Mouse (Mus musculus) limb, embryonic 11.5 days (tissue): ENCODE measurements around the gene Kcnj12. TPM values are rescaled to one million over a fixed set of nuclear protein-coding genes. Genes with fewer than 3 reads are reported as not detected.

Experiments used
- ATAC-seq: fragments of 200-750 bp; cut with Nextera tagmentation; 2 replicates; pipeline ENCODE4 v1.8.0; 2017; ENCODE audit warnings: low read depth; ENCODE audit not compliant: insufficient number of reproducible peaks, low FRiP score, low TSS enrichment
- DNase-seq: peaks from one replicate; pipeline ENCODE4 v3.0.0-alpha.2; 2015; ENCODE audit warnings: low spot score
- H3K27ac ChIP-seq: fragments of 300-500 bp; sonication (generic); replicated peaks from 2 replicates; pipeline ENCODE4 v1.5.1; 2014; ENCODE audit warnings: low read depth, mild to moderate bottlenecking, low read length
- H3K27me3 ChIP-seq: fragments of 300-500 bp; sonication (generic); 2 replicates; pipeline ENCODE4 v1.6.1; 2014; ENCODE audit warnings: mild to moderate bottlenecking, low read length, mixed read lengths; ENCODE audit not compliant: control insufficient read depth, insufficient read depth
- H3K36me3 ChIP-seq: fragments of 300-500 bp; sonication (generic); 2 replicates; pipeline ENCODE4 v1.6.1; 2014; ENCODE audit warnings: mild to moderate bottlenecking, low read length, moderate library complexity, mixed read lengths; ENCODE audit not compliant: control insufficient read depth, insufficient read depth
- H3K4me1 ChIP-seq: fragments of 300-500 bp; sonication (generic); 2 replicates; pipeline ENCODE4 v1.6.1; 2014; ENCODE audit warnings: low read length, mixed read lengths; ENCODE audit not compliant: control insufficient read depth, insufficient read depth
- H3K4me2 ChIP-seq: fragments of 300-500 bp; sonication (generic); 2 replicates; pipeline ENCODE4 v1.6.1; 2014; ENCODE audit warnings: low read depth, mild to moderate bottlenecking, moderate library complexity; ENCODE audit not compliant: severe bottlenecking
- H3K4me3 ChIP-seq: fragments of 300-500 bp; sonication (generic); 2 replicates; pipeline ENCODE4 v1.5.1; 2014; ENCODE audit warnings: low read depth, low read length
- H3K9ac ChIP-seq: fragments of 300-500 bp; sonication (generic); 2 replicates; pipeline ENCODE4 v1.6.1; 2014; ENCODE audit warnings: mild to moderate bottlenecking, low read length
- H3K9me3 ChIP-seq: fragments of 300-500 bp; sonication (generic); 2 replicates; pipeline ENCODE4 v1.6.1; 2016; ENCODE audit warnings: low read length; ENCODE audit not compliant: control insufficient read depth
- WGBS: fragments of 180-500 bp; shearing (Covaris S2); extraction: QIAGEN DNeasy Blood & Tissue Kit; methylation state at CpG from one replicate; pipeline ENCODE4 v1.1.7; 2014; 5-methylcytosine and 5-hydroxymethylcytosine counted together
- polyA plus RNA-seq: library from polyadenylated mRNA; unstranded; fragments of >200 nt; fragmentation: Nextera tagmentation; extraction: Ambion mirVana; gene quantifications from 2 replicates; pipeline ENCODE4 v1.2.1, GENCODE M21; 2014

Kcnj12 gene
- polyA plus RNA-seq, 1 experiment from 2014 or later = 0.08 TPM

DNA sequence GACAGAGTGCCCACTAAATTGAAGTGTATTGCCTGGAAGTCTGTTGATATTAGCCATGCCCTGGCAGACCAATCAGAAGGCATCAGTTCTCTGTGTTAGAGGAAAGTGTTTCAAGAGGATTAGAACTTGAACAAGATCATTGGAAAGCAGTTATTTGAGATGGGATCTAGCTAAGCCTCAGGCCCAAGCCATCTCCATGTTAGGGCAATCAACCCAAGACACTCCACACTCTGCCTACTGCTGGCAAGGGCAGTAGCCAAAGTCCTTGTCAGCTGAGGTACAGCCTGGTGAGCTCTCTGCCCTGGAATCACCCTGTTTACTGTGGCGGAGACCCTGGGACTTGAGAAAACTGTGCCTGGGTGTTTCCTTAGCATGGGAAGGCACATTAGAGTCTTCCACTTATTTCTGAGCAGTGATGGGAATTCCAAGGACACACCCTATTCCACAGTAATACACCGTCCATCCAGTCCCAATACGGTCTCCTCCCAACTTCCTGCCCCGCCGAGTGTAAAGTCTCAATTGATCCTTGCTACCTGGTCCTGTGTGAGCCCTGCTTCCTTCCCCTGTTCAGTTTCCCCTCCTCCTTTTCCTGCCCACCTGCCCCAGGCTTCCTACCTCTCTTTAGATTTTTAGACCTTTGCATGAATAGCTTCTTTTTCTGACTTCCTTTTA is 52.4 kb downstream of the Kcnj12 start:
- Histone ChIP-seq H3K9ac (no peak overlapping the region), H3K4me3 (no peak overlapping the region), H3K36me3 (no peaks in the 10 kb centered on the region), H3K4me1 (peaks cover 7% of the 10 kb centered on the region; the same call in 1 of the 2 replicates), H3K4me2 (no peak overlapping the region), H3K27me3 (no peaks in the 10 kb centered on the region), H3K27ac (no peak overlapping the region), H3K9me3 (no peaks in the 10 kb centered on the region)
- ATAC-seq = no peak
- no peak for DNase-seq
- WGBS = 86% methylated on average over 5 of the region's 5 CpGs

DNA sequence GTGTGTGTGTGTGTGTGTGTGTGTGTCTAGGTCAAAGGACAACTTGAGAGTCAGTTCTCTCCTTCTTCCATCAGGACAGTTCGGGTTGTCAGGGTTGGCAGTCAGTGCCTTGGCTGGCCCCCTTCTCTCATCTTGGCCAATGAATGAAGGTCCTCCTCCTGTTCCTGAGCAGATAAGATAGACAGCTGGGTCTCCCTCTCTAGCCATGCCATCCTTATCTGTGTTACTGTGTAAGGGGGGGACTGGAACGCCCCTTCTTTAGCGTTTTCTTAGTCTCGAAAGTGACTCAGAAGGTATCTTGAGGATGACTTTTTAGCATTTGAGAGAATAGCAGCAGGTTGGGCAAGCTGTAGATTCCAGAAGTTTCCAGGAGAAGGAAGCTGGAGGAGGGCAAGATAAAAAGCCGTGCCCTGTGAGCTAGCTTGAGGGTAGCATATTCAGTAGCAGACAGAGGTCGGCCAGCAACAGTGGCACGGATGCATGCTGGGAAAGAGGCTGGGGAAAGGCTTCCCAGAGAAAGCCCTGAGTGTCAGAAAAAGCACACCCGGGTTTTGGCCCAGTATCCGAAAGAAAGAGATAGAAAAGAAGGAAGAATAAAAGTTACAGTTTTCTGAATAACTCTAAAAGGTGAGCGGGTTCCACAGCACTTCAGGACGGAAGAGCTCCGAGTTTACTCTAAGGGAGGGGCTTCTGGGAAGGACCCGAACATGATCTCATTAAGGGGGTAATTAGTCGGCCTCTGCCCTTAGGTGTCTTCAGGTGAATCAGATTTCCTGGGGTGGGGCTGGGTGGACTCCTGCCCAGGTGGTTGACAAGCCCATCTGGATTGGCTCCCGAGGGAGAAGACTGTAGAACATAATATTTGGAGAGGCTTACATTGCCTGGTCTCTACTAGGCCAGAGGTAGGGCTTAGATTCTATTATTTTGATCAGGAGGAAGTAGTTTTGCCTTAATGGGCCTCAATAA is 53.3 kb downstream of the Kcnj12 start:
- no peaks in the 10 kb centered on the region for H3K36me3 ChIP-seq
- no peak overlapping the region for H3K4me3 ChIP-seq
- no peak for ATAC-seq

DNA sequence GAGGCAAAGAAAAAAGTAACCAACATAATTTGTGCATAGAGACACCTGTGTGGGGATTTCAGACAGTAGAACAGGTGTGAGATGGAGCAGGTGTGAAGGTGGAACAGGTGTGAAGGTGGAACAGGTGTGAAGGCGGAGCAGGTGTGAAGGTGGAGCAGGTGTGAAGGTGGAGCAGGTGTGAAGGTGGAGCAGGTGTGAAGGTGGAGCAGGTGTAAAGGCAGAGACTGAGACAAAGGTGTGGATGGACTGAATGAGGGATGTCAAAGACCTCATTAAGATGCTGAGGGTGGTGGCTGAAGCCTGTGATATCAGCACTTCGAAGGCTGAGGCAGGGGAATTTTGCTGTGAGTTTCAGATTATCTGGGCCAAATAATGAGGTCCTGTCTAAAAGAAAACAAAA is 59.3 kb downstream of the Kcnj12 start:
- no peaks in the 10 kb centered on the region for H3K27me3 ChIP-seq
- 80% methylated on average over 2 of the region's 2 CpGs for WGBS
- ATAC-seq (no peak), DNase-seq (no peak)
- H3K36me3 ChIP-seq = no peaks in the 10 kb centered on the region
- H3K9me3 ChIP-seq = no peaks in the 10 kb centered on the region
- H3K4me3 ChIP-seq = no peak overlapping the region
- no peak overlapping the region for H3K4me2 ChIP-seq
- H3K27ac ChIP-seq = no peak overlapping the region
- H3K9ac ChIP-seq = no peak overlapping the region
- H3K4me1 ChIP-seq = no peaks in the 10 kb centered on the region

More for the DNA sequence above, 53.3 kb downstream of the Kcnj12 start:
- Histone ChIP-seq H3K27me3 (no peaks in the 10 kb centered on the region), H3K4me1 (peaks cover 7% of the 10 kb centered on the region; the same call in 1 of the 2 replicates), H3K9me3 (no peaks in the 10 kb centered on the region), H3K27ac (no peak overlapping the region), H3K4me2 (no peak overlapping the region), H3K9ac (no peak overlapping the region)
- DNase-seq = no peak
- WGBS = 72% methylated on average over 15 of the region's 15 CpGs

- Histone ChIP-seq H3K4me3 (no peak overlapping the region), H3K36me3 (no peaks in the 10 kb centered on the region), H3K4me1 (no peaks in the 10 kb centered on the region), H3K27ac (no peak overlapping the region), H3K27me3 (no peaks in the 10 kb centered on the region), H3K4me2 (no peak overlapping the region), H3K9me3 (no peaks in the 10 kb centered on the region), H3K9ac (no peak overlapping the region)
- DNase-seq (no peak), ATAC-seq (no peak)
- WGBS = 77% methylated on average over 7 of the region's 7 CpGs
These were observed 67.8 kb downstream of the Kcnj12 start for GRCm38 (mm10) chr11:61090195-61090594.

DNA sequence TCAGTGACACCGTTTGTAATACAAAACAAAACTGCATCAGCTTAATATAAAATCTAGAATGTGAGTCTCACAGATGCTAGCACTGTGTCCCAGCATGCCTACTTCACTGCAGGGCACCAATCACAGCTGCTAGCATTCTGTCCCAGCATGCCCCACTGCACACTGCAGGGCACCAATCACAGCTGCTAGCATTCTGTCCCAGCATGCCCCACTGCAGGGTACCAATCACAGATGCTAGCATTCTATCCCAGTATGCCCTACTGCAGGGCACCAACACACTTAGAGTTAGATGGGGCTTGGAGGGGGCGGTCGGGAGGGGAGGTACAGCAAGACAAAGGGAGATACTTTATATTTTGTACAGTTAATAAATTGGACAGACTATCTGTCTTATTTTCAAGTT is 68.8 kb downstream of the Kcnj12 start:
- DNase-seq = no peak
- Histone ChIP-seq H3K9me3 (no peaks in the 10 kb centered on the region), H3K4me1 (no peaks in the 10 kb centered on the region), H3K27me3 (no peaks in the 10 kb centered on the region), H3K4me3 (no peak overlapping the region), H3K9ac (no peak overlapping the region; the same call in 1 of the 2 replicates), H3K27ac (no peak overlapping the region), H3K4me2 (no peak overlapping the region), H3K36me3 (no peaks in the 10 kb centered on the region)
- ATAC-seq = no peak
- WGBS = 75% methylated on average over 3 of the region's 3 CpGs

- no peaks in the 10 kb centered on the region for H3K27me3 ChIP-seq
- H3K4me3 ChIP-seq = no peak overlapping the region
- H3K27ac ChIP-seq = no peak overlapping the region
- no peaks in the 10 kb centered on the region for H3K4me1 ChIP-seq
- no peaks in the 10 kb centered on the region for H3K9me3 ChIP-seq
- H3K36me3 ChIP-seq = no peaks in the 10 kb centered on the region
- DNase-seq = peak; percentile 82
- H3K9ac ChIP-seq = no peak overlapping the region
- WGBS = 21% methylated on average over 7 of the region's 7 CpGs
- no peak for ATAC-seq
- no peak overlapping the region for H3K4me2 ChIP-seq
These were observed 69.4 kb downstream of the Kcnj12 start for GRCm38 (mm10) chr11:61091642-61092262.

GRCm38 (mm10) chr11:61098046-61098445 is 75.7 kb downstream of the Kcnj12 start:
- no peaks in the 10 kb centered on the region for H3K9me3 ChIP-seq
- H3K4me2 ChIP-seq = no peak overlapping the region
- no peak overlapping the region for H3K4me3 ChIP-seq
- H3K4me1 ChIP-seq = no peaks in the 10 kb centered on the region
- 74% methylated on average over 1 of the region's 1 CpGs for WGBS
- H3K27me3 ChIP-seq = no peaks in the 10 kb centered on the region
- no peaks in the 10 kb centered on the region for H3K36me3 ChIP-seq
- H3K9ac ChIP-seq = no peak overlapping the region
- ATAC-seq (no peak), DNase-seq (no peak)
- H3K27ac ChIP-seq = no peak overlapping the region
